Mouse (Mus musculus): ENCODE measurements at regions not wholly inside any gene's neighbourhood (a gene's known extent, or its start where the extent isn't known, plus 50 kb on each side); places are given as distances from the start of the nearest gene placed in this dataset.

GRCm38 (mm10) chrX:61482725-61483124 lies 226.6 kb upstream of the Ldoc1 start:
- DNase-seq = peak; percentile 13 to 39

All from cerebellum, postnatal 14 days (tissue).